Mouse (Mus musculus) liver, embryonic 14.5 days (tissue): ENCODE results near the gene Rita1.

Experiments
- CTCF ChIP-seq: IDR thresholded peaks from 2 replicates; pipeline ENCODE4 v1.5.1; 2016; ENCODE audit warnings: antibody characterized with exemption, low read depth, control low read depth
- EP300 ChIP-seq: IDR thresholded peaks from 2 replicates; pipeline ENCODE4 v1.6.1; 2016; ENCODE audit warnings: antibody characterized with exemption, low read depth

GRCm38 (mm10) chr5:120610906-120611305, 1.5 kb downstream of the Rita1 start:
- no peak for TF ChIP-seq CTCF
- no peak for TF ChIP-seq EP300
